Mouse (Mus musculus) midbrain, postnatal 0 days (tissue): Measurements from ENCODE around the gene Cptp. TPM values are rescaled to one million over a fixed set of nuclear protein-coding genes. Genes with fewer than 3 reads are reported as not detected.

Experiments
- ATAC-seq: fragments of 200-750 bp; cut with Nextera tagmentation; 2 replicates; pipeline ENCODE4 v1.8.0; 2017; ENCODE audit warnings: moderate number of reproducible peaks, mild to moderate bottlenecking, moderate TSS enrichment, moderate library complexity; ENCODE audit not compliant: low FRiP score
- DNase-seq: peaks from one replicate; pipeline ENCODE4 v3.0.0-alpha.2; 2015; ENCODE audit warnings: low spot score
- H3K27ac ChIP-seq: fragments of 300-500 bp; sonication (generic); 2 replicates; pipeline ENCODE4 v1.5.1; 2014; ENCODE audit warnings: low read depth, mild to moderate bottlenecking, low read length, mixed read lengths
- H3K27me3 ChIP-seq: fragments of 300-500 bp; sonication (generic); 2 replicates; pipeline ENCODE4 v1.6.1; 2014; ENCODE audit warnings: low read length, control low read depth, mixed read lengths; ENCODE audit not compliant: insufficient read depth
- H3K36me3 ChIP-seq: fragments of 300-500 bp; sonication (generic); 2 replicates; pipeline ENCODE4 v1.6.1; 2014; ENCODE audit warnings: low read length, control low read depth, mixed read lengths; ENCODE audit not compliant: insufficient read depth
- H3K4me1 ChIP-seq: fragments of 300-500 bp; sonication (generic); 2 replicates; pipeline ENCODE4 v1.6.1; 2014; ENCODE audit warnings: mild to moderate bottlenecking, control low read depth, antibody characterized with exemption, low read length, mixed read lengths; ENCODE audit not compliant: insufficient read depth
- H3K4me2 ChIP-seq: fragments of 300-500 bp; sonication (generic); 2 replicates; pipeline ENCODE4 v1.6.1; 2014; ENCODE audit warnings: low read depth, mild to moderate bottlenecking, low read length, mixed read lengths; ENCODE audit not compliant: poor library complexity, severe bottlenecking
- H3K4me3 ChIP-seq: fragments of 300-500 bp; sonication (generic); 2 replicates; pipeline ENCODE4 v1.5.1; 2014; ENCODE audit warnings: low read depth, mild to moderate bottlenecking, low read length, moderate library complexity
- H3K9ac ChIP-seq: fragments of 300-500 bp; sonication (generic); replicated peaks from 2 replicates; pipeline ENCODE4 v1.6.1; 2014; ENCODE audit warnings: mild to moderate bottlenecking, low read length, moderate library complexity, mixed read lengths; ENCODE audit not compliant: poor library complexity, severe bottlenecking
- H3K9me3 ChIP-seq: fragments of 300-500 bp; sonication (generic); 2 replicates; pipeline ENCODE4 v1.6.1; 2016; ENCODE audit warnings: low read length, control low read depth
- CTCF ChIP-seq: IDR thresholded peaks from 2 replicates; pipeline ENCODE4 v1.5.1; 2016; ENCODE audit warnings: antibody characterized with exemption, mild to moderate bottlenecking
- WGBS: fragments of 180-500 bp; shearing (Covaris S2); extraction: QIAGEN DNeasy Blood & Tissue Kit; methylation state at CpG from one replicate; pipeline ENCODE4 v1.1.7; 2014; 5-methylcytosine and 5-hydroxymethylcytosine counted together
- polyA plus RNA-seq: library from polyadenylated mRNA; unstranded; fragments of >200 nt; fragmentation: Nextera tagmentation; extraction: Ambion mirVana; gene quantifications from 2 replicates; pipeline ENCODE4 v1.2.1, GENCODE M21; 2015
- total RNA-seq: library from RNA; depleted of rRNA; stranded (reverse); fragments of >200 nt; gene quantifications from 2 replicates; pipeline ENCODE4 v1.2.3, GENCODE M21; 2014

Cptp gene
- total and polyA plus RNA-seq, 2 experiments from 2014 or later: 27.3 to 43.7 TPM

DNA sequence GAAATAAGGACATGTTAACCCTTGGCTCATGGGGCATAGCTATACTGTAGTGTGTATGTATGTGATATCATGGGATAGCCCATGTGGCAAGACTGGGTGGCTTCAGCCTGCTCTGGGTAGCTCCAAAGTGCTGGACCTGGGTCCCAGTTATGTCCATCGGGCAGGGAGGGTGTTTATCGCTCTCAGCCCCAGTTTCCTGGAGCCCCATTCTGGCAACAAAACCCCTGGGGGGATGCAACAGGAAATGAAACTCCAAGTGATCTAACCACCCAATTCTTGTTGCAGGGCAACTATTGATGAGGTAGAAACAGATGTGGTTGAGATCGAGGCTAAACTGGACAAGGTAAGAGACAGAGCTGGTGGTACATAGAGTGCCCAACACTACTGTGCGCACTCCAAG, 26.6 kb upstream of the Cptp start:
- no peak overlapping the region for H3K4me3 ChIP-seq
- no peak overlapping the region for H3K9ac ChIP-seq
- H3K36me3 ChIP-seq: peaks cover 32% of the 10 kb centered on the region
- H3K4me1 ChIP-seq: peaks cover 22% of the 10 kb centered on the region
- H3K9me3 ChIP-seq: no peaks in the 10 kb centered on the region
- H3K27me3 ChIP-seq: no peaks in the 10 kb centered on the region
- WGBS: 94% methylated on average over 4 of the region's 4 CpGs
- ATAC-seq: no peak
- no peak overlapping the region for H3K27ac ChIP-seq
- TF ChIP-seq CTCF: no peak
- no peak for DNase-seq
- peak overlapping the region; percentile 93 for H3K4me2 ChIP-seq

DNA sequence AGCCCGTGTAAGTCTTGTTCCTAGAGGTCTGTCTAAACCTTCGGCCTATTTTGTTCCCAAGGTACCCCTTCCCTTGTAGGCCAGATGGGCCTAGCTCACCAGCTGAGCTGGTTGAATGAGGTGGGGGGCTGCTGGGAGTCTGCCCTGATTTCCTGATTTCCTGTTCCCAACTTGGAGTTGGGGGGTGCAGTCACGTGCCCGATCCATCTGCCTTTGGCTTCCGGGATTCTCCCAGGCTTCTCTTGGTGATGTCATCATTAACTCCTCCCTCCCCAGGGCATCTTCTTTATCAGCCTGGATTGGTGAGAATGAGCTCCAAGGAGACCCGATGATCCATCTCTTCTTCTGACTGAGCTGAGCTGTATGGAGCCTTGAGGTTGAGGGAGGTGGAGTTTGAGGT, 26.0 kb upstream of the Cptp start:
- Histone ChIP-seq H3K27ac (peak overlapping the region; percentile 72), H3K9ac (peak overlapping the region; percentile 50; the same call in 1 of the 2 replicates), H3K36me3 (peaks cover 29% of the 10 kb centered on the region), H3K4me2 (peak overlapping the region; percentile 93), H3K4me3 (peak overlapping the region; percentile 94; the same call in 1 of the 2 replicates), H3K4me1 (peaks cover 28% of the 10 kb centered on the region), H3K27me3 (no peaks in the 10 kb centered on the region), H3K9me3 (no peaks in the 10 kb centered on the region)
- 28% methylated on average over 6 of the region's 6 CpGs for WGBS
- peak; percentile 82 for DNase-seq
- ATAC-seq: no peak
- TF ChIP-seq CTCF: no peak

GRCm38 (mm10) chr4:155894311-155894881, 25.2 kb upstream of the Cptp start:
- ATAC-seq (no peak), DNase-seq (peak; percentile 68)
- Histone ChIP-seq H3K4me3 (peak overlapping the region; percentile 94), H3K9me3 (no peaks in the 10 kb centered on the region), H3K36me3 (peaks cover 25% of the 10 kb centered on the region), H3K4me1 (peaks cover 28% of the 10 kb centered on the region), H3K27ac (peak overlapping the region; percentile 72), H3K9ac (peak overlapping the region; percentile 50), H3K27me3 (no peaks in the 10 kb centered on the region), H3K4me2 (peak overlapping the region; percentile 93)
- 25% methylated on average over 8 of the region's 8 CpGs for WGBS
- TF ChIP-seq CTCF: peak; percentile 32

DNA sequence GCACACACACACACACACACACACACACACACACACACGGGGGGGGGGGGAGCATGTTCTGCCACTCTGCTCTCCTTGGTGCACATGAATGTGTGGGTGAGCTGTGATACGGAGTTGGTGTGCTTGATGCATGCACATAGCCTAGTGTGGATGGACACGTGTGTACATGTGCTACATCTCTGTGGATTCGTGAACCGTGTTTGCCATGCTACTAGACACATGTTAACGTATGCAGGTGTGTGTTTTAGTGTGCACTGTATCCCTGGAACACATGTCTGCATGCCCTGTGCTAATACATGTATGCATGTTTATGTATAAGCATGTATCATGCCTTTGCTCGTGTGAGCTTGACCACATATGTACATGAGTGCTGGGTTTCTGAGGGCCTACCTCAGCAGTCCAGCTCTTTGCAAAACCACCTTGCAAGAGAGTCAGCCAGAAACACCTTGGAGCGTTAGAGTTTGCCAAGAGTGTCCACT, 24.0 kb upstream of the Cptp start:
- 58% methylated on average over 8 of the region's 8 CpGs for WGBS
- no peak for TF ChIP-seq CTCF
- Histone ChIP-seq H3K4me1 (peaks cover 28% of the 10 kb centered on the region), H3K4me2 (peak overlapping the region; percentile 93), H3K27me3 (no peaks in the 10 kb centered on the region), H3K9ac (peak overlapping the region; percentile 84), H3K36me3 (peaks cover 24% of the 10 kb centered on the region), H3K9me3 (no peaks in the 10 kb centered on the region), H3K4me3 (peak overlapping the region; percentile 94), H3K27ac (peak overlapping the region; percentile 98; the same call in 1 of the 2 replicates)
- no peak for ATAC-seq
- no peak for DNase-seq

DNA sequence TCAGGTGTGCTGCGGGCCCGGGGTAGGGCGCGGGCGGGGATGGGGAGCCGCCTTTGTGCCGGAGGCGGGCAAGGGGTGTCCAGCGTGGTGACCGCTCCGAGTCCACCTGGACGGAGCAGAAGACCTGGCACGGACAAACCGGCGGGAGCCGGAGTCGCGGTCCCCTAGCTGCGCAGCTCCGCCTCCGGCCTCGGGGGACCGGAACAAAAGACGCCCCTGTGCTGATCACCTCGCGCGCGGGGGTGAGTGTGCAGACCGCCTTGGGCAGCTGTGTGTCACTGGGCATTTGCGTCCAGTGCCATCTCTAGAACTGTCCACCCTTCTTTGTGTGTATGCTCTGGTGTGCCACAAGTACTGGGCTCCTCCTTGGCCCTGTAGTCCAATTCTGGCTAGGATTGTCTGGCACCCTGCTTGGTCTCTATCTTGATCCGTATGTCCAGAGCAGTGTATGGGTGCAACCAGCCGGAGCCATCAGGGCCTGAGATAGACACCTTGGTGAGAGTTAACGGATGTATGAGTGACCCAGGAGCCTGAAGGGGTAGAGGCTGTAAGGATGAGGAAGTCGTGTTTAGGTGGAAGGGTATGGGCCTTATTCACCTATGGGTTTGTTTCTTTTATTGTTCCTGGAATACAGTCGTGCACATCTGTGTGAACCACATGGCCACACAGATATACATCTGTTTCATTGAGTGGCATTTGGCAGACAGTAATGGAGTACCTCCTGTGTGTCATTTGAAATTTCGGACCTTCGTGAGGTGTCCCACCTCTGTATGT, 23.4 kb upstream of the Cptp start:
- TF ChIP-seq CTCF: no peak
- Histone ChIP-seq H3K9ac (peak overlapping the region; percentile 84), H3K27me3 (no peaks in the 10 kb centered on the region), H3K4me3 (peak overlapping the region; percentile 94), H3K27ac (peak overlapping the region; percentile 98), H3K9me3 (no peaks in the 10 kb centered on the region), H3K36me3 (peaks cover 28% of the 10 kb centered on the region), H3K4me1 (peaks cover 28% of the 10 kb centered on the region), H3K4me2 (peak overlapping the region; percentile 93)
- ATAC-seq: peak; percentile 29
- WGBS: 4% methylated on average over 37 of the region's 37 CpGs
- peak; percentile 45 for DNase-seq

DNA sequence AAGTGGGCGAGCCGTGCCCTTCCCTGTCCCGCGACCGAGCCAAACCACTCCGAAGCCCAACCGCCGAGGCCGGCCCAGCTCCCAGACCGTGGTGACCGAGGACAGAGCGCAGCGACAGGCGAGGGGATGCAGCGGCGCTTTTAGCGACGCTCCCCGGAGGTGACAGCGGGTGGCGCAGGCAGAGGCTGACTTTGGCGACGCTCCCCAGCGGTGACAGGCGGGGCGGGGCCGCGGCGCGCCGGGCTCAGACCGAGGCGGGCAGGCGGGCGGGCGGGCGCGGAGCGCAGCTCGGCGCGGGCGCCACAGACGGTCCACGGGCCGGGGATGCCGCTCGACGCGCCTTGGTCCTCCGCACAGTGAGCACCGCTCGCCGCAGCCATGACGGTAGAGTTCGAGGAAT, 22.8 kb upstream of the Cptp start:
- DNase-seq: peak; percentile 92
- Histone ChIP-seq H3K9ac (peak overlapping the region; percentile 84), H3K4me3 (peak overlapping the region; percentile 94), H3K27ac (peak overlapping the region; percentile 98), H3K36me3 (peaks cover 35% of the 10 kb centered on the region), H3K4me1 (peaks cover 28% of the 10 kb centered on the region), H3K27me3 (no peaks in the 10 kb centered on the region), H3K9me3 (no peaks in the 10 kb centered on the region), H3K4me2 (peak overlapping the region; percentile 93)
- TF ChIP-seq CTCF: peak; percentile 50
- WGBS: 2% methylated on average over 33 of the region's 56 CpGs
- ATAC-seq: peak; percentile 90
